Mouse (Mus musculus): Measurements from ENCODE around the gene Adamtsl5.

DNA sequence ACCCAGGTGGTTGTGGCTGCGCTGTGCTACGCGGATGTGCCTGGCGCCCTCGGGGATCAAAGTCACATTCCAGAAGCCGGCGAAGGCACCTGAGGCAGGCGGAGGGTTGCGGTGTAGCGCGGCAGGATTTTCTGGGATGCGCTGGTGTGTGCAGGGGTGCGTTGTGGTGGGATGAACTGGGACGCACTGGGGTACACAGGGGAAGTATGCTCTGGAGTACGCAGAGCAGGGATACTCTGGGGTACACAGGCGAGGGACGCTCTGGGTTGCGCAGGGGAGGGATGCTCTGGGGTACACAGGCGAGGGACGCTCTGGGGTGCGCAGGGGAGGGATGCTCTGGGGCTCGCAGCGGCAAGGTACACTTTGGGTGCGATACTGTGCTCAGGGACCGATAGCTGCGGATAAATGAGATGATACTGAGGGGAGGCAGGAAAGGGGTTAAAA lies 5.9 kb downstream of the Adamtsl5 start:
- TF ChIP-seq CTCF (IDR thresholded peaks at IDR 0.05; ENCODE audit: low read depth, low read length): no peak
- TF ChIP-seq GATA1 (IDR thresholded peaks at IDR 0.05; ENCODE audit: borderline replicate concordance, low read length): no peak
- TF ChIP-seq TAL1 (conservative IDR thresholded peaks at IDR 0.05; ENCODE audit: low read depth, low read length): no peak
- no peak for TF ChIP-seq POLR2AphosphoS5 (IDR thresholded peaks at IDR 0.05; ENCODE audit: insufficient replicate concordance, low read depth, low read length)
